Mouse (Mus musculus): ENCODE results near the gene Scaper. TPM values are rescaled to one million over a fixed set of nuclear protein-coding genes. Genes with fewer than 3 reads are reported as not detected.

Scaper gene
- polyA plus RNA-seq, 1 experiment = 0.02 TPM

- TF ChIP-seq FLI1 (IDR thresholded peaks at IDR 0.05; ENCODE audit: low read length) (no peak), GATA1 (IDR thresholded peaks at IDR 0.05; ENCODE audit: borderline replicate concordance, low read length) (no peak)
- H3K27me3 ChIP-seq (replicated peaks) = peaks cover 13% of the 10 kb centered on the region
- H3K4me3 ChIP-seq (replicated peaks) = peak within 1 kb of the TSS; percentile 100
- peaks cover 4% of the 10 kb centered on the region for H3K36me3 ChIP-seq (replicated peaks; ENCODE audit: low read length)
- H3K4me1 ChIP-seq = peaks cover 28% of the 10 kb centered on the region
- H3K9me3 ChIP-seq = peaks cover 8% of the 10 kb centered on the region; the same call in 1 of the 2 replicates
These were observed 425.8 kb downstream of the Scaper start, which contains the start of gene Etfa for GRCm38 (mm10) chr9:55512027-55512543. Gene Etfa (minus strand): TSS chr9:55512243.

- TF ChIP-seq FLI1 (IDR thresholded peaks at IDR 0.05; ENCODE audit: low read length) = no peak
- no peak for TF ChIP-seq GATA1 (IDR thresholded peaks at IDR 0.05; ENCODE audit: borderline replicate concordance, low read length)
These were observed 426.4 kb downstream of the Scaper start for GRCm38 (mm10) chr9:55511521-55511993.

GRCm38 (mm10) chr9:55510651-55511235 is 427.2 kb downstream of the Scaper start:
- Histone ChIP-seq H3K4me3 (replicated peaks) (peak overlapping the region; percentile 100), H3K9me3 (peaks cover 8% of the 10 kb centered on the region; the same call in 1 of the 2 replicates), H3K27me3 (replicated peaks) (peaks cover 12% of the 10 kb centered on the region), H3K4me1 (peaks cover 31% of the 10 kb centered on the region), H3K36me3 (replicated peaks; ENCODE audit: low read length) (peaks cover 6% of the 10 kb centered on the region)
- TF ChIP-seq GATA1 (IDR thresholded peaks at IDR 0.05; ENCODE audit: borderline replicate concordance, low read length) (no peak), FLI1 (IDR thresholded peaks at IDR 0.05; ENCODE audit: low read length) (no peak)

More at GRCm38 (mm10) chr9:55511521-55511993, 426.4 kb downstream of the Scaper start:
- peaks cover 13% of the 10 kb centered on the region for H3K27me3 ChIP-seq (replicated peaks)
- H3K9me3 ChIP-seq = peaks cover 8% of the 10 kb centered on the region; the same call in 1 of the 2 replicates
- peaks cover 28% of the 10 kb centered on the region for H3K4me1 ChIP-seq
- H3K36me3 ChIP-seq (replicated peaks; ENCODE audit: low read length) = peaks cover 6% of the 10 kb centered on the region
- peak overlapping the region; percentile 100 for H3K4me3 ChIP-seq (replicated peaks)

GRCm38 (mm10) chr9:55509731-55510130 is 428.2 kb downstream of the Scaper start:
- TF ChIP-seq GATA1 (IDR thresholded peaks at IDR 0.05; ENCODE audit: borderline replicate concordance, low read length) (no peak), FLI1 (IDR thresholded peaks at IDR 0.05; ENCODE audit: low read length) (no peak)
- peaks cover 9% of the 10 kb centered on the region for H3K36me3 ChIP-seq (replicated peaks; ENCODE audit: low read length)
- peaks cover 8% of the 10 kb centered on the region; the same call in 1 of the 2 replicates for H3K9me3 ChIP-seq
- no peak overlapping the region for H3K4me3 ChIP-seq (replicated peaks)
- H3K4me1 ChIP-seq = peaks cover 41% of the 10 kb centered on the region
- H3K27me3 ChIP-seq (replicated peaks) = peaks cover 8% of the 10 kb centered on the region

- H3K4me1 ChIP-seq = peaks cover 44% of the 10 kb centered on the region
- peaks cover 14% of the 10 kb centered on the region for H3K36me3 ChIP-seq (replicated peaks; ENCODE audit: low read length)
- no peak overlapping the region for H3K4me3 ChIP-seq (replicated peaks)
- H3K27me3 ChIP-seq (replicated peaks) = peaks cover 3% of the 10 kb centered on the region
- no peak for TF ChIP-seq GATA1 (IDR thresholded peaks at IDR 0.05; ENCODE audit: borderline replicate concordance, low read length)
- no peak for TF ChIP-seq FLI1 (IDR thresholded peaks at IDR 0.05; ENCODE audit: low read length)
- H3K9me3 ChIP-seq = peaks cover 1% of the 10 kb centered on the region; the same call in 1 of the 2 replicates
These were observed 429.2 kb downstream of the Scaper start for GRCm38 (mm10) chr9:55508701-55509100.

GRCm38 (mm10) chr9:55507922-55508321 is 430.0 kb downstream of the Scaper start:
- TF ChIP-seq GATA1 (IDR thresholded peaks at IDR 0.05; ENCODE audit: borderline replicate concordance, low read length) = no peak
- TF ChIP-seq FLI1 (IDR thresholded peaks at IDR 0.05; ENCODE audit: low read length) = no peak
- no peaks in the 10 kb centered on the region for H3K9me3 ChIP-seq

More at GRCm38 (mm10) chr9:55507922-55508321, 430.0 kb downstream of the Scaper start:
- Histone ChIP-seq H3K36me3 (replicated peaks; ENCODE audit: low read length) (peaks cover 14% of the 10 kb centered on the region), H3K4me1 (peaks cover 44% of the 10 kb centered on the region), H3K27me3 (replicated peaks) (no peaks in the 10 kb centered on the region), H3K4me3 (replicated peaks) (no peak overlapping the region)

Other genes with a start within 250 kb of the Scaper start
- not detected in 2 replicates for gene 4930563M21Rik, start 72.4 kb upstream of the Scaper start, polyA plus RNA-seq (2012; ENCODE audit: insufficient read depth, low replicate concordance)
- gene Rcn2, start 103.7 kb upstream of the Scaper start, polyA plus RNA-seq (2012; ENCODE audit: insufficient read depth, low replicate concordance) = 18.5 and 34.1 TPM in 2 replicates
- gene Pstpip1, start 151.8 kb upstream of the Scaper start, polyA plus RNA-seq (2012; ENCODE audit: insufficient read depth, low replicate concordance) = 22.0 and 29.4 TPM in 2 replicates
- 2.3 and 6.0 TPM in 2 replicates for gene Tspan3, start 227.4 kb upstream of the Scaper start, polyA plus RNA-seq (2012; ENCODE audit: insufficient read depth, low replicate concordance)